Mouse (Mus musculus) gastrocnemius, postnatal 36 days (tissue): ENCODE results near the gene Ass1. TPM values are rescaled to one million over a fixed set of nuclear protein-coding genes. Genes with fewer than 3 reads are reported as not detected.

Experiments used
- DNase-seq, 2 experiments: peaks; one replicate each; pipeline ENCODE4 v3.0.0; 2022
- intact Hi-C: fragments of 180-260 bp; cut with DNase I; formaldehyde crosslinking; loops from one replicate; pipeline ENCODE4 v1.15.1; 2025
- total RNA-seq, 2 experiments: library from RNA; stranded (reverse); gene quantifications; 2 replicates each; pipeline ENCODE4 v1.2.3; 2021

The Ass1 gene
- total RNA-seq, 2 experiments from 2014 or later, result 1.9 to 2.1 TPM

GRCm38 (mm10) chr2:31477234-31478161, 7.5 kb downstream of the Ass1 start:
- DNase-seq, result no peak
- intact Hi-C loops, result no loop called here

DNA sequence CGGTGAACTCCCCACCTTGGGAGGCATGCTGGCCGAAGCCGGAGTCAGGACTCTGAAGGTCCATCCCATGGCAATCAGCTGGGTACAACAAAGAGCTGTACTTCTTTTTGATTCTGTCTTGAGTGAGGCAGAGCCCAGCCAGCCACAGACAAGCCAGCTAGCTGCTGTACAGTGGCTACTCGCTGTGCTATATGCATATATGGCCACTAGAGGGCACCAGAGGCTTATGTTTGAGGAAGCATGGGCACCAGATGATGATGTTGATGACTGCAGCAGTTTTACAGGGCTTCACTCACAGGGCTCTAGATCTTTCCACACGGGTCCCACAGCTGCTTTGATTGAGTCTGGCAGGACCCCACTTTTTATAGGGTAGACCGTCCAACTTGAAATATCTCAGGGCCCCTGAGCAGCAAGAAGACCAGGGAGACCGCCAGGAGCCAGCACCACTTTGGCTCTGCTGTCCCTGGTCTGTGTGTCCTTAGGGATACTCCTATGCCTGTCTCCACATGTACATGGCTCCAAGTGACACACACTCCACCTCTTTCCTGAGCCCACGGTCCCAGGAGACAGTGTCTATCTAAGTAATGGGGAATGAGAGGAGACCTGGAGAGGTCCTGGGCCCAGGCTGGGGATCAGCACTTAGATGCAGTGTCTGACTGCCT, 13.0 kb downstream of the Ass1 start:
- intact Hi-C loops, result loop anchor here (1.0 to 5.0 kb wide), 2 partner anchors 173 to 309 kb away; no protein-coding TSS in a partner anchor
- DNase-seq, result peak; percentile 73 to 78

GRCm38 (mm10) chr2:31484187-31484586, 14.2 kb downstream of the Ass1 start:
- DNase-seq, result peak; percentile 55
- intact Hi-C loops, result loop anchor here (5.0 kb wide), 1 partner anchor 308 kb away; no protein-coding TSS in a partner anchor

- intact Hi-C loops, result no loop called here
- DNase-seq, result no peak
Observed at GRCm38 (mm10) chr2:31489166-31489565, 19.2 kb downstream of the Ass1 start.

DNA sequence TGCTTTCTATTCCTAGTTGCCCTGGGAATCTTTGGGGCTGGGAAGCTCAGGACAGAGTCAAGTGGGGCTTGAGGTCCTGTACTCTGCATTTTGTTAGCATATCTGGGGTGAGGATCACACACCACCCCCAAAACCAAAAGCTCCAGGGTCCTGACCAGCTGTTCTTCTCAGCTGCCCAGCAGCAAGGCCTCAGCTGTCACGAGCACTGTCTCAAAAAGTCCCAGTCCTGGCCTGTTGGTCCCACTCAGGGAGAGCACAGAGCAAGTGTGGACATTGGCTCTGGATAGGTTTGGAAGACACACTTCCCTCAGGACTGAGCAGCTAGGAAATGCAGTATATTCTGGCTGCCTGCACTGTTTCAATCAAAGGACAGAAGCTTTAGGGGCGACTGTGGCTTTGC, 20.5 kb downstream of the Ass1 start:
- DNase-seq, result no peak
- intact Hi-C loops, result no loop called here

DNA sequence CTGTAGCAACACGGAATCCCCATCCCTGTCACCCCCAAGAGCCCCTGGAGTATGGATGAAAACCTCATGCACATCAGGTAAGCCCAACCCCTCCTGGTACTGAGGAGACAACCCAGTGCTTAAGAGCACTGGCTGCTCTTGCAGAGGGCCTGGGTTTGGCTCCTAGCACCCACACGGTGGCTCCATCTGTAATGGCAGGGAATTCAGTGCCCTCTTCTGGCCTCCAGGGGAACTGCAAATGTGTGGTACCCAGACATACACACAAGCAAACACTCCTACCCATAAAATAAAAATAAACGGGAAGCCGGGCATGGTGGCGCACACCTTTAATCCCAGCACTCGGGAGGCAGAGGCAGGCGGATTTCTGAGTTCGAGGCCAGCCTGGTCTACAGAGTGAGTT, 22.3 kb downstream of the Ass1 start:
- DNase-seq, result no peak
- intact Hi-C loops, result no loop called here

GRCm38 (mm10) chr2:31493243-31493642, 23.2 kb downstream of the Ass1 start:
- intact Hi-C loops, result no loop called here
- DNase-seq, result no peak

GRCm38 (mm10) chr2:31494315-31494714, 24.3 kb downstream of the Ass1 start:
- DNase-seq, result no peak
- intact Hi-C loops, result no loop called here

DNA sequence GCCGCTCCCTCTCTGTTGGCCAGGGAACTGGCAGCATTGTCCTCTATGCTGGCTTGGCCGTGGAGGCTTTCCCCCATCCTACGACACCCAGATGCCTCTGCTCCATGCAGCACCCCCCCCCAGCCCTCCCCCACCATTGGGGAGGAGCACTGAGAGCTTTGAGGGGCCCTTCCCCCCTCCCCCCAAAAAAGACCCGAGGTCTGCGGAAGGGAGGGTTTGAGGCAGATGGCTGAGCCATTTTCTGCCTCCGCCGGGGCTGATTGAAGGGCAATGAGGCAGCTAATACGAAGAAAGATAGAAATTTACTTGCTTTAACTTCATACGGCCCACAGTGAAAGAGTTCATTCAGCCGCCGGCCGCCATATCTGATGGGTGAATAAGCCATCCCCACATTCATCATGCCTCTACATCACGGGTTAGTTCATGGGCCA, 25.1 kb downstream of the Ass1 start:
- no peak for DNase-seq
- intact Hi-C loops, result no loop called here

GRCm38 (mm10) chr2:31496141-31496540, 26.1 kb downstream of the Ass1 start:
- intact Hi-C loops, result no loop called here
- no peak for DNase-seq

DNA sequence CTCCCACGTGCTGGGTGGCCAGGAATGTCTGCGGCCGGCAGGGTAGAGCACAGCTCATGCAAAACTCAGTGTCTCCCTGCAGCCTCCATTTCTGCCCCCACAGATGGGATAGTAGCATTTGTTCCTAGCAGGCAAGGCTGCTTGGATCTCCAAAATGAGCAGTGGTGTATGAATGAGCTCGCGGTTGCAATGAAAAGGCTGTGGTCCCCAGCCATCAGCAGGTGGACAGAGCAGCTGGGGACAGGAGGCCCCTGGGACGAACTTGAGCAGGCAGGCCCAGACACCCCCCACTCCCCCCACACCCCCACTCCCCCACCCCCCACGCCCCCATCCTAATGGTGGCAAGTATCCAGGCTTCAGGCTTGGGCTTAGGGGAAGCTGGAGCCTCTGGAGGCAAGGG, 27.1 kb downstream of the Ass1 start:
- intact Hi-C loops, result no loop called here
- DNase-seq, result no peak

- intact Hi-C loops, result no loop called here
- DNase-seq, result no peak
Observed at GRCm38 (mm10) chr2:31497635-31498034, 27.6 kb downstream of the Ass1 start.

- intact Hi-C loops, result no loop called here
- DNase-seq, result no peak
Observed at GRCm38 (mm10) chr2:31499327-31500291, 29.6 kb downstream of the Ass1 start.

- intact Hi-C loops, result no loop called here
Observed at GRCm38 (mm10) chr2:31500292-31501204, 30.5 kb downstream of the Ass1 start.

GRCm38 (mm10) chr2:31501448-31502130, 31.6 kb downstream of the Ass1 start:
- intact Hi-C loops, result no loop called here
- DNase-seq, result no peak

More at GRCm38 (mm10) chr2:31500292-31501204, 30.5 kb downstream of the Ass1 start:
- no peak for DNase-seq

- DNase-seq, result no peak
- intact Hi-C loops, result no loop called here
Observed at GRCm38 (mm10) chr2:31502616-31503522, 32.9 kb downstream of the Ass1 start.

GRCm38 (mm10) chr2:31505472-31505871, 35.5 kb downstream of the Ass1 start:
- no peak for DNase-seq
- intact Hi-C loops, result no loop called here

GRCm38 (mm10) chr2:31508851-31509250, 38.8 kb downstream of the Ass1 start:
- intact Hi-C loops, result no loop called here

More at GRCm38 (mm10) chr2:31508851-31509250, 38.8 kb downstream of the Ass1 start:
- DNase-seq, result no peak
